Mouse (Mus musculus) bone marrow, adult 2 months (tissue): ENCODE measurements around the gene Limd2.

Source experiments
- CTCF ChIP-seq: fragments of 200-500 bp; IDR thresholded peaks from 2 replicates; pipeline ENCODE4 v1.5.1; 2011; ENCODE audit warnings: low read length, control low read depth; ENCODE audit not compliant: control insufficient read depth, insufficient read depth
- POLR2A ChIP-seq: fragments of 200-500 bp; IDR thresholded peaks from 2 replicates; pipeline ENCODE4 v1.6.1; 2011; ENCODE audit warnings: low read depth, mild to moderate bottlenecking, control low read depth, low read length, borderline replicate concordance; ENCODE audit not compliant: control insufficient read depth

DNA sequence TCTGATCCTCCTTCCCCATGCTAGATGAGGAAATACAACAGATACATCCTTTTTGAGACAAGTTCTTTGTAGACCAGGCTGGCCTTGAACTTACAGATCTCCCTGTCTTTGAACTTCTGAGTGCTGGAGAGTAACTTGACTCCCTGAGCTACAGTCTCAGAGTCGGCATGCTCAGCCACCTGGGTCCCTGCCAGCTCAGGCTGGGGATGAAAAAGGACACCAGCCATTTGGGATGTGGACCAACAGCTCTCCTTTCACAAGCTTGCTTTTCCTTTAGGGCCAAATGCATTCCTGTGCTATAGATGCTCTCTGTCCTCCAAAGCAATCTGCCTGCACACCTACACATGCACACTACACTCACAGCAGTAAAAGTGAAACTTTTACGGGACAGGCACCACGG is 14.4 kb upstream of the Limd2 start:
- TF ChIP-seq POLR2A (no peak), CTCF (no peak)
